Mouse (Mus musculus): ENCODE results near the gene P3h3.
"Not testable (repeated sequence)": the region's sequence is repeated elsewhere in the genome, so short reads cannot be mapped to it uniquely, and the experiment has no call there.

GRCm38 (mm10) chr6:124802400-124802799 lies 55.2 kb downstream of the P3h3 start:
- TF ChIP-seq POLR2A (IDR thresholded peaks at IDR 0.05; ENCODE audit: borderline replicate concordance, extremely low read depth, insufficient read depth, insufficient read length, poor library complexity, severe bottlenecking); CTCF (IDR thresholded peaks at IDR 0.05; ENCODE audit: borderline replicate concordance, extremely low read depth, insufficient read depth, insufficient read length): not testable (repeated sequence)

Measured in brain, embryonic 14.5 days (tissue).